Mouse (Mus musculus) fibroblast of lung, adult 2 months (primary cell): Measurements from ENCODE around the gene Gpr1.

Experiments
- DNase-seq: peaks from one replicate; pipeline ENCODE4 v3.0.0-alpha.2; 2011; ENCODE audit warnings: low read depth

The Gpr1 gene

GRCm38 (mm10) chr1:63214271-63214558 is at the start of gene Gpr1:
TSS of gene Gpr1 (minus strand) at chr1:63214543.
- no peak for DNase-seq

GRCm38 (mm10) chr1:63263671-63264070 is 49.3 kb upstream of the Gpr1 start:
- DNase-seq = no peak

GRCm38 (mm10) chr1:63261041-63261590 is 46.8 kb upstream of the Gpr1 start:
- DNase-seq = no peak

GRCm38 (mm10) chr1:63260742-63261033 is 46.3 kb upstream of the Gpr1 start:
- no peak for DNase-seq

GRCm38 (mm10) chr1:63259916-63260741 is 45.8 kb upstream of the Gpr1 start:
- no peak for DNase-seq

GRCm38 (mm10) chr1:63259271-63259830 is 45.0 kb upstream of the Gpr1 start:
- DNase-seq = no peak

GRCm38 (mm10) chr1:63258501-63258900 is 44.2 kb upstream of the Gpr1 start:
- DNase-seq = no peak

GRCm38 (mm10) chr1:63256083-63256482 is 41.7 kb upstream of the Gpr1 start:
- DNase-seq = no peak

GRCm38 (mm10) chr1:63255101-63255500 is 40.8 kb upstream of the Gpr1 start:
- no peak for DNase-seq

GRCm38 (mm10) chr1:63253291-63253690 is 38.9 kb upstream of the Gpr1 start:
- DNase-seq = no peak

- no peak for DNase-seq
Measured at GRCm38 (mm10) chr1:63252351-63253209, 38.2 kb upstream of the Gpr1 start.

GRCm38 (mm10) chr1:63249261-63249660 is 34.9 kb upstream of the Gpr1 start:
- DNase-seq = no peak

GRCm38 (mm10) chr1:63248360-63248851 is 34.1 kb upstream of the Gpr1 start:
- DNase-seq = no peak

- DNase-seq = no peak
Measured at GRCm38 (mm10) chr1:63247831-63248359, 33.6 kb upstream of the Gpr1 start.

- DNase-seq = no peak
Measured at GRCm38 (mm10) chr1:63246862-63247521, 32.6 kb upstream of the Gpr1 start.

- DNase-seq = no peak
Measured at GRCm38 (mm10) chr1:63243854-63244253, 29.5 kb upstream of the Gpr1 start.

- DNase-seq = no peak
Measured at GRCm38 (mm10) chr1:63239751-63240150, 25.4 kb upstream of the Gpr1 start.

- no peak for DNase-seq
Measured at GRCm38 (mm10) chr1:63239305-63239704, 25.0 kb upstream of the Gpr1 start.

- DNase-seq = no peak
Measured at GRCm38 (mm10) chr1:63237371-63237770, 23.0 kb upstream of the Gpr1 start.

GRCm38 (mm10) chr1:63227241-63227640 is 12.9 kb upstream of the Gpr1 start:
- no peak for DNase-seq

- DNase-seq = no peak
Measured at GRCm38 (mm10) chr1:63225890-63226289, 11.5 kb upstream of the Gpr1 start.

GRCm38 (mm10) chr1:63225009-63225408 is 10.7 kb upstream of the Gpr1 start:
- no peak for DNase-seq
